Mouse (Mus musculus) E14TG2a.4 (cell line): Measurements from ENCODE around the gene Fam189a1.

Source experiments
- CTCF ChIP-seq: conservative IDR thresholded peaks from 2 replicates; pipeline ENCODE4 v1.5.1; 2014; ENCODE audit warnings: low read length
- NANOG ChIP-seq: IDR thresholded peaks from 2 replicates; pipeline ENCODE4 v1.6.1; 2014; ENCODE audit warnings: borderline replicate concordance, low read length, mixed read lengths
- POU5F1 ChIP-seq: IDR thresholded peaks from 2 replicates; pipeline ENCODE4 v1.6.1; 2014; ENCODE audit warnings: low read length, borderline replicate concordance

DNA sequence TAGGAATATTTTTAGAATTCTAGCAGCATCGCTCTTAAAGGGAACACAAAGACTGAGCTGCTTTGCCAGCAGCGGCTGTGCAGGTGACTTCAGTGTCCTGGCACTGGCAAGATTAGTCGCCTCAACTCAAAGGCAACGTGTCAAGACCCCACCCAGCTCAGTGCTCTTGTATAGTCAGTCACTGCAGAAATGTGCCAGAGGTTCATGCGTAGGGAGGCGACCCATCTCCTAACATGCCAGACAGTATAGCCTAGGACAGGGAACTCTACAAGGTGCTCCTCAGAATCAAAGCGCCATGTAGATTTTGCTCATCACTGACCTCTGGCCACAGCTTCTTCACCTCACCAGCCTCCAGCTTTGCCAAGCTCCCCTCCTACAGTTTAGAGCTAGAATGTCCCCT, 4.8 kb downstream of the Fam189a1 start:
- TF ChIP-seq CTCF: no peak
- TF ChIP-seq POU5F1: no peak
- no peak for TF ChIP-seq NANOG
